Mouse (Mus musculus) forebrain, embryonic 12.5 days (tissue): Measurements from ENCODE around the gene Cox4i1. TPM values are rescaled to one million over a fixed set of nuclear protein-coding genes. Genes with fewer than 3 reads are reported as not detected.

Experiments
- ATAC-seq: fragments of 200-750 bp; cut with Nextera tagmentation; 2 replicates; pipeline ENCODE4 v1.8.0; 2017; ENCODE audit warnings: moderate TSS enrichment; ENCODE audit not compliant: low FRiP score
- H3K27ac ChIP-seq: fragments of 300-500 bp; sonication (generic); 2 replicates; pipeline ENCODE4 v1.5.1; 2016; ENCODE audit warnings: mild to moderate bottlenecking
- H3K27me3 ChIP-seq: fragments of 300-500 bp; sonication (generic); 2 replicates; pipeline ENCODE4 v1.6.1; 2016; ENCODE audit warnings: mild to moderate bottlenecking
- H3K36me3 ChIP-seq: fragments of 300-500 bp; sonication (generic); replicated peaks from 2 replicates; pipeline ENCODE4 v1.6.1; 2016; ENCODE audit warnings: mild to moderate bottlenecking
- H3K4me1 ChIP-seq: fragments of 300-500 bp; sonication (generic); 2 replicates; pipeline ENCODE4 v1.6.1; 2016
- H3K4me2 ChIP-seq: fragments of 300-500 bp; sonication (generic); 2 replicates; pipeline ENCODE4 v1.6.1; 2016; ENCODE audit warnings: mild to moderate bottlenecking, moderate library complexity
- H3K4me3 ChIP-seq: fragments of 300-500 bp; sonication (generic); replicated peaks from 2 replicates; pipeline ENCODE4 v1.5.1; 2016; ENCODE audit warnings: mild to moderate bottlenecking
- H3K9ac ChIP-seq: fragments of 300-500 bp; sonication (generic); 2 replicates; pipeline ENCODE4 v1.6.1; 2016; ENCODE audit warnings: mild to moderate bottlenecking
- H3K9me3 ChIP-seq: fragments of 300-500 bp; sonication (generic); 2 replicates; pipeline ENCODE4 v1.6.1; 2016
- WGBS: fragments of 180-500 bp; shearing (Covaris S2); methylation state at CpG from one replicate; pipeline ENCODE4 v1.1.7; 2016; 5-methylcytosine and 5-hydroxymethylcytosine counted together
- polyA plus RNA-seq: library from polyadenylated mRNA; unstranded; fragments of >200 nt; fragmentation: Nextera tagmentation; extraction: Ambion mirVana; gene quantifications from 2 replicates; pipeline ENCODE4 v1.2.1, GENCODE M21; 2016

Gene Cox4i1
- polyA plus RNA-seq, 1 experiment from 2014 or later: 809 TPM

DNA sequence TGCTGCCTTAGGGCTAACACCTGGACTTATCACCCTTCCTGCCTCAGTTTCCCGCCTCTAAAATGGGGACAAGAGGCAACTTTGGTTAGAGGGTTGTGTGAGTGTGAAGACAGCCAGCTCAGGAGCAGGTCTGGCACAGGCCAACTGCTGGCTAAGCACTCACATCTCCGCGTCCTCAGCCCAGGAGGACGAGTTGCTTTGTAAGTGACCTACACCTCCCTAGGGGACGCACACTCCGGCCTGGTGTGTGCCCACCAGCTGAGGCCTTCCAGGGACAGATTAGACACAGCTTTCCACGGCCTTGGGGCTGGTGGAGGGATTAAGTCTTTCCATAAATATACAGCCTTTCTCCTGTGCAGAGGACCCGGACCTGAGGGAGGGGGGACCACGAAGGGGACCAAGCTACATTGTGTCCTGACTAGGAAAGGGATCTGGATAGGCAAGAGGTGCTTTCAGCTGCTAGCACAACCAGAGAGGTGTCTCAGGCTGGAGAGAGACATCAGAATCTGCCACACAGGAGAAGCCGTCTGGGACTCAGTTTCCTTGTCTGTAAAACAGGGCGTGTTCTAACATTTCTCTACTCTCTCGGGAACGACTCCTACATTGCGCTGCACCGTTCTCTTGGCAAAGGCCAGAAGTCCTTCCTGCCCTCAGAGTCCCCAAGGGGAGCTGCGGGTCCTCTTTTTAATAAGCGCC, 34.9 kb upstream of the Cox4i1 start:
- peak overlapping the region; percentile 98 for H3K4me2 ChIP-seq
- peaks cover 19% of the 10 kb centered on the region for H3K4me1 ChIP-seq
- H3K27ac ChIP-seq: no peak overlapping the region
- H3K4me3 ChIP-seq: peak overlapping the region; percentile 61
- H3K9ac ChIP-seq: no peak overlapping the region
- no peaks in the 10 kb centered on the region for H3K9me3 ChIP-seq
- H3K27me3 ChIP-seq: peaks cover 58% of the 10 kb centered on the region
- WGBS: 28% methylated on average over 17 of the region's 17 CpGs
- ATAC-seq: no peak
- H3K36me3 ChIP-seq: no peaks in the 10 kb centered on the region

GRCm38 (mm10) chr8:120633665-120634271, 34.3 kb upstream of the Cox4i1 start:
- Histone ChIP-seq H3K36me3 (no peaks in the 10 kb centered on the region), H3K4me3 (peak overlapping the region; percentile 61), H3K9me3 (no peaks in the 10 kb centered on the region), H3K4me1 (peaks cover 19% of the 10 kb centered on the region), H3K9ac (peak overlapping the region; percentile 63), H3K27ac (no peak overlapping the region), H3K27me3 (peaks cover 58% of the 10 kb centered on the region), H3K4me2 (peak overlapping the region; percentile 98)
- 0 out of 2 replicates have a peak, but pooled peaks have one; percentile 6 for ATAC-seq
- WGBS: 0% methylated on average over 41 of the region's 44 CpGs

GRCm38 (mm10) chr8:120634329-120634839, 33.6 kb upstream of the Cox4i1 start:
- Histone ChIP-seq H3K4me3 (peak overlapping the region; percentile 61), H3K27me3 (peaks cover 58% of the 10 kb centered on the region), H3K9me3 (no peaks in the 10 kb centered on the region), H3K4me2 (peak overlapping the region; percentile 98), H3K27ac (no peak overlapping the region), H3K4me1 (peaks cover 19% of the 10 kb centered on the region), H3K9ac (peak overlapping the region; percentile 63), H3K36me3 (no peaks in the 10 kb centered on the region)
- 0% methylated on average over 30 of the region's 42 CpGs for WGBS
- peak; percentile 41 for ATAC-seq

DNA sequence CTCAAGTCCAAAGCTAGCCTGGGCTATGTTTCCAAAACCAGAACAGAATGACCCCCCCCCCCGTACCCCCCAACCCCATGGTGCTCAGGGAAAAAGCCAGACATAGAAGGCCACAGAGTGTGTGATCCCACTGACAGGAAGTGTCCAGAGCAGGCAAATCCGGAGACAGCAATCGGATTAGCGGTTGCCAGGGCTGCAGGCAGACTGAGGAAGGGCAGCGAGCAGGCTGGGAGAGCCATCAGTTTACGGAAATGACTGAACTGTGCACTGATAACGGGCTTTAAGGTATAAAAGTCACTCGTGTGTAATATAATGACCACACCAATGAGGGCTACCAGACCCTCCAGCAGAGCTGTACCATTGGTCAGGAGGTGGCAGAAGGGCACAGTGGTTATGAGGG, 26.8 kb upstream of the Cox4i1 start:
- Histone ChIP-seq H3K4me1 (peaks cover 8% of the 10 kb centered on the region; the same call in 1 of the 2 replicates), H3K4me2 (no peak overlapping the region), H3K4me3 (no peak overlapping the region), H3K36me3 (no peaks in the 10 kb centered on the region), H3K9ac (no peak overlapping the region), H3K27ac (no peak overlapping the region), H3K9me3 (no peaks in the 10 kb centered on the region), H3K27me3 (peaks cover 8% of the 10 kb centered on the region)
- ATAC-seq: no peak
- 29% methylated on average over 8 of the region's 8 CpGs for whole genome bisulfite sequencing

- 78% methylated on average over 10 of the region's 10 CpGs for WGBS
- ATAC-seq: no peak
- Histone ChIP-seq H3K4me2 (no peak overlapping the region), H3K27ac (no peak overlapping the region), H3K4me1 (peaks cover 8% of the 10 kb centered on the region; the same call in 1 of the 2 replicates), H3K36me3 (no peaks in the 10 kb centered on the region), H3K4me3 (no peak overlapping the region), H3K9me3 (no peaks in the 10 kb centered on the region), H3K27me3 (no peaks in the 10 kb centered on the region), H3K9ac (no peak overlapping the region)
These were observed 25.9 kb upstream of the Cox4i1 start for GRCm38 (mm10) chr8:120642031-120642662.

GRCm38 (mm10) chr8:120644663-120645062, 23.4 kb upstream of the Cox4i1 start:
- WGBS: 82% methylated on average over 7 of the region's 7 CpGs
- H3K9me3 ChIP-seq: no peaks in the 10 kb centered on the region
- no peaks in the 10 kb centered on the region for H3K27me3 ChIP-seq
- no peaks in the 10 kb centered on the region for H3K36me3 ChIP-seq
- ATAC-seq: no peak
- peaks cover 17% of the 10 kb centered on the region; the same call in 1 of the 2 replicates for H3K4me1 ChIP-seq
- no peak overlapping the region for H3K4me2 ChIP-seq
- no peak overlapping the region for H3K9ac ChIP-seq
- H3K27ac ChIP-seq: no peak overlapping the region
- H3K4me3 ChIP-seq: no peak overlapping the region

- 21% methylated on average over 7 of the region's 7 CpGs for WGBS
- no peak within 1 kb of the TSS for H3K27ac ChIP-seq
- no peak within 1 kb of the TSS for H3K9ac ChIP-seq
These were observed 20.5 kb upstream of the Cox4i1 start, which contains the start of gene 1190005I06Rik for GRCm38 (mm10) chr8:120647532-120647931. 1190005I06Rik (minus strand) TSS chr8:120647632.

GRCm38 (mm10) chr8:120656322-120657052, 11.5 kb upstream of the Cox4i1 start:
- WGBS: 89% methylated on average over 7 of the region's 7 CpGs
- no peak overlapping the region for H3K27ac ChIP-seq
- no peak for ATAC-seq
- no peak overlapping the region for H3K4me3 ChIP-seq
- peaks cover 64% of the 10 kb centered on the region for H3K36me3 ChIP-seq
- H3K9ac ChIP-seq: no peak overlapping the region
- no peaks in the 10 kb centered on the region for H3K4me1 ChIP-seq
- no peak overlapping the region for H3K4me2 ChIP-seq
- H3K27me3 ChIP-seq: no peaks in the 10 kb centered on the region
- H3K9me3 ChIP-seq: no peaks in the 10 kb centered on the region

More at GRCm38 (mm10) chr8:120647532-120647931, 20.5 kb upstream of the Cox4i1 start, which contains the start of gene 1190005I06Rik:
- H3K27me3 ChIP-seq: no peaks in the 10 kb centered on the region
- no peak for ATAC-seq
- no peak within 1 kb of the TSS for H3K4me3 ChIP-seq
- no peaks in the 10 kb centered on the region for H3K36me3 ChIP-seq
- H3K4me2 ChIP-seq: no peak within 1 kb of the TSS
- no peaks in the 10 kb centered on the region for H3K9me3 ChIP-seq
- peaks cover 9% of the 10 kb centered on the region; the same call in 1 of the 2 replicates for H3K4me1 ChIP-seq

- Histone ChIP-seq H3K27ac (no peak overlapping the region), H3K9ac (no peak overlapping the region), H3K4me3 (no peak overlapping the region), H3K9me3 (no peaks in the 10 kb centered on the region), H3K36me3 (peaks cover 64% of the 10 kb centered on the region), H3K27me3 (no peaks in the 10 kb centered on the region), H3K4me2 (no peak overlapping the region), H3K4me1 (no peaks in the 10 kb centered on the region)
- ATAC-seq: no peak
- WGBS: 93% methylated on average over 8 of the region's 8 CpGs
These were observed 10.6 kb upstream of the Cox4i1 start for GRCm38 (mm10) chr8:120657415-120657814.

DNA sequence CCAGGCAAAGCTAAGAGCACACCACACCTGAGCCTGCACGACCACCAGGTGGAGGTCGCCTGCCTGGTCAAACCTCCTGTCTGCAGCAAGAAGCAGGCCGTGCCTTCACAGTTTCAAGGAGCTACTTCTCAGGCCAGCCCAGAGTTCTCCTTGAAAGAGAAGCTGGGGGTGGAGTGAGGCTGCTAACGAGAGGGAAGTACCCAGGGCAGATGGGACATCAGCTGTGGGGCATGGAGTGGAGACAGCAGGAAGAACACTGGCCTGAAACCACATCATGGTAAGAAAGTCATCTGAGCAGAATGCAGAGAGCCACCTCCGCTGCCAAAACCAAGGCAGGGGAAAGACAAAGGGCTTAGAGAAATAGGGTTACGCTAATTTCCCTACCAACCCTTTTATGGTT, 3.5 kb upstream of the Cox4i1 start:
- H3K4me2 ChIP-seq: no peak overlapping the region
- H3K9me3 ChIP-seq: no peaks in the 10 kb centered on the region
- H3K9ac ChIP-seq: no peak overlapping the region
- H3K27me3 ChIP-seq: no peaks in the 10 kb centered on the region
- H3K4me1 ChIP-seq: peaks cover 38% of the 10 kb centered on the region
- no peak overlapping the region for H3K4me3 ChIP-seq
- no peak overlapping the region for H3K27ac ChIP-seq
- 0 out of 2 replicates have a peak, but pooled peaks cover 4% of the 10 kb centered on the region for H3K36me3 ChIP-seq
- WGBS: 76% methylated on average over 6 of the region's 6 CpGs
- no peak for ATAC-seq

DNA sequence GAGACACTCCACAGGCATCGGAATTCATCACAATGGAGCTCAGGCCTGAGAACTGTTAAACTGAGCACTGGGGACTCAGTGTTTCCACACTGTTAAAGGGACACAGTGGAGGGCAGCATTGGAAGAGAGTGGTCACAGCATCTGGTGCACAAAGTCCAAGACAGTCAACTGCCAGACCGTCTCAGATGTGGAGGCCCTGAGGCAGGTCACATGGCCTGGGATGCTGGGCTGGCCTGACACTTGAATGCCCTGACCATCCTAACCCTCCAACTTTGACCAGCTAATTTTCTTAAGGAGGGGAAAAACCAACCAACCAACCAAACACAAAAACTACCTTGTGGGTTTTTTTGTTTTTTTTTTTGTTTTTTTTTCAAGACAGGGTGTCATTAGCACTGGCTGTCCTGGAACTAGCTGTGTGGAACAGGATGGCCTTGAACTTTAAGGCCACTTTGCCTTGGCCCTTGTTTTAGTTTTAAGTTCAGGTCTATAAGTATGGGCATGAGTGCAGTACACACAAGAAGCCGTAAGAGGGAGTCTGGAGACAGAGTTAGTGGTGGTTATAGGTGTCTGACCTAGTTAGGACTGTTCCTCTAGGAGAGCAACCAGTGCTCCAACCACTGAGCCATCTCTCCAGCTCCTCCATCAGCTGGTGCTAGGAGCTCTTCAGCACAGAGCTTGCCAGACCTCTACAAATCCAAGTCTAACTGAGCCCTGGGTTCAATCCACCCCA, 2.1 kb upstream of the Cox4i1 start:
- H3K27me3 ChIP-seq: no peaks in the 10 kb centered on the region
- H3K9ac ChIP-seq: no peak overlapping the region
- peaks cover 12% of the 10 kb centered on the region for H3K36me3 ChIP-seq
- peak overlapping the region; percentile 83 for H3K4me2 ChIP-seq
- H3K9me3 ChIP-seq: no peaks in the 10 kb centered on the region
- no peak for ATAC-seq
- H3K27ac ChIP-seq: no peak overlapping the region
- 70% methylated on average over 3 of the region's 3 CpGs for WGBS
- H3K4me1 ChIP-seq: peaks cover 43% of the 10 kb centered on the region
- no peak overlapping the region for H3K4me3 ChIP-seq
